Mouse (Mus musculus): ENCODE measurements around the gene Txlna.

DNA sequence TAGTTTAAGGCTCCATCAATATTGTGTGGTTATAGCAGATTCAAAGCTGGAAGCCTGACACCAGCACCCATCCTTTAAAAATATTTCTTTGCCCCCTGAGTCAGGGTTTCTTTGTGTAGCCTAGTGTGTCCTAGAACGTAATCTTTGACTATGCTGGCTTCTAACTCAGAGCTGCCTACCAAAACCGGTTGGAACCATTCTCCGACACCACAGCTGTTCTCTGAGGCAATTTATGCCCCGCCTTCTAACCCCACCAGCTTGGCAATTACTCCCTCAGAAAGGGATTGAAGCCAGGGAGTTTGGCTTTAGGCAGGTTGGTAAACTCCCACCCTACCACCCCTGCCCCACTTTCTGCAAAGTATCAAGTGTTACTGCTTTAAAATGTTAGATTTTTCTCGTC, 891 bp upstream of the Txlna start:
- TF ChIP-seq CHD2 (IDR thresholded peaks at IDR 0.05; ENCODE audit: low read length) (no peak), CTCF (IDR thresholded peaks at IDR 0.05 in 2 of 3, conservative IDR thresholded peaks at IDR 0.05 in 1 of 3; ENCODE audit: control insufficient read depth in 1 of 3, insufficient read depth in 1 of 3, low read depth in 2 of 3, low read length in 3 of 3, poor library complexity in 1 of 3, severe bottlenecking in 1 of 3) (no peak), JUND (IDR thresholded peaks at IDR 0.05; ENCODE audit: low read depth, low read length) (no peak), MYB (IDR thresholded peaks at IDR 0.05; ENCODE audit: low read depth, low read length) (no peak), MXI1 (IDR thresholded peaks at IDR 0.05; ENCODE audit: low read depth, low read length) (no peak)

All from MEL (cell line).